Mouse (Mus musculus) heart, embryonic 10.5 days (tissue): ENCODE data around the gene Gpr35. TPM values are rescaled to one million over a fixed set of nuclear protein-coding genes. Genes with fewer than 3 reads are reported as not detected.

Experiments used
- DNase-seq: peaks from one replicate; pipeline ENCODE4 v3.0.0-alpha.2; 2017; ENCODE audit warnings: low spot score
- H3K27ac ChIP-seq: fragments of 300-500 bp; sonication (generic); 2 replicates; pipeline ENCODE4 v1.5.1; 2016; ENCODE audit warnings: mild to moderate bottlenecking
- H3K27me3 ChIP-seq: fragments of 300-500 bp; sonication (generic); 2 replicates; pipeline ENCODE4 v1.6.1; 2016; ENCODE audit warnings: mild to moderate bottlenecking; ENCODE audit not compliant: poor library complexity, insufficient read depth, severe bottlenecking
- H3K36me3 ChIP-seq: fragments of 300-500 bp; sonication (generic); 2 replicates; pipeline ENCODE4 v1.6.1; 2016; ENCODE audit warnings: mild to moderate bottlenecking, moderate library complexity
- H3K4me1 ChIP-seq: fragments of 300-500 bp; sonication (generic); 2 replicates; pipeline ENCODE4 v1.6.1; 2016; ENCODE audit warnings: mild to moderate bottlenecking
- H3K4me3 ChIP-seq: fragments of 300-500 bp; sonication (generic); 2 replicates; pipeline ENCODE4 v1.5.1; 2016; ENCODE audit warnings: mild to moderate bottlenecking, moderate library complexity
- H3K9me3 ChIP-seq: fragments of 300-500 bp; sonication (generic); 2 replicates; pipeline ENCODE4 v1.6.1; 2016; ENCODE audit warnings: mild to moderate bottlenecking, moderate library complexity
- WGBS: fragments of 180-500 bp; shearing (Covaris S2); methylation state at CpG from one replicate; pipeline ENCODE4 v1.1.7; 2016; 5-methylcytosine and 5-hydroxymethylcytosine counted together
- polyA plus RNA-seq: library from polyadenylated mRNA; unstranded; fragments of >200 nt; fragmentation: Nextera tagmentation; extraction: Ambion mirVana; gene quantifications from 2 replicates; pipeline ENCODE4 v1.2.1, GENCODE M21; 2016

Gene Gpr35
- polyA plus RNA-seq, 1 experiment from 2014 or later, result 0.20 TPM

DNA sequence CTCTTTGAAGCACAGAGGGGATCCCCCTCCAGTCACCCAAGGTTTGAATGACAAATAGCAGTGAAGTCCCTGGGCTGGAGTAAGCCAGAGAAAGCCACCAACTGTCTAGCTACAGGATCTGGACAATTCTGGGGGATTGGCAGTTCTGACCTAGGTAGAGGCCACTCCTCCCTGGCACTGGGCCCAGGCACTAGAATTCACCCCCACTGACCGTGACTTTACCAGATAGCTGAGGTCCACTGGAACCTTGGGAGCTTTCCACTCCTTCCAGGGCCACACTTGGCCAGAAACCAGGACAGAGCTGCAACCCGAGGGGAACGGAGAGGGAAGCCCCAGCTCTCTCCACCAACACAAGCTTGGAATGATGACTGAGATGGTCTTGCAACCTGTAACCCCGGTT lies 58.5 kb downstream of the Gpr35 start:
- Histone ChIP-seq H3K36me3 (no peaks in the 10 kb centered on the region), H3K27me3 (peaks cover 19% of the 10 kb centered on the region), H3K4me3 (no peak overlapping the region), H3K4me1 (peaks cover 9% of the 10 kb centered on the region), H3K9me3 (no peaks in the 10 kb centered on the region), H3K27ac (no peak overlapping the region)
- 43% methylated on average over 4 of the region's 4 CpGs for WGBS
- DNase-seq, result no peak

DNA sequence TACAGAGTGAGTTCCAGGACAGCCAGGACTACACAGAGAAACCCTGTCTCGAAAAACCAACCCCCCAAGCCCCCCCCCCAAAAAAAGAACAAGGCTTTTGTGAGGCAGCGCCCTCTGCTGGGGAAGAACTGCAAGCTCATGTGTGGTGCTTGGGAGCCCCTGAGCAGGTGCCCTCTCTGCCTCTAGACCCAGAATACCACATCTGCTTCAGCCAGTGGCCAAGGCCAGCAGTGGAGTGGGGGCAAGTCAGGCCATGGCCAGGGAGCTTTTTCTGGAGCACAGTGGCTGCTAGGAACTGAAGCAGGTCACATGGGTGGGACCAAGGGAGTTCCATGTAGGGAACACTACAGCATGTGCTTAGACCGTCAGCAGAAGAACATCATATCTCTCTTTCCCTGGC lies 60.1 kb downstream of the Gpr35 start:
- Histone ChIP-seq H3K27me3 (peaks cover 19% of the 10 kb centered on the region), H3K36me3 (no peaks in the 10 kb centered on the region), H3K27ac (no peak overlapping the region), H3K9me3 (no peaks in the 10 kb centered on the region), H3K4me1 (peaks cover 9% of the 10 kb centered on the region), H3K4me3 (no peak overlapping the region)
- 36% methylated on average over 3 of the region's 3 CpGs for WGBS
- DNase-seq, result no peak

DNA sequence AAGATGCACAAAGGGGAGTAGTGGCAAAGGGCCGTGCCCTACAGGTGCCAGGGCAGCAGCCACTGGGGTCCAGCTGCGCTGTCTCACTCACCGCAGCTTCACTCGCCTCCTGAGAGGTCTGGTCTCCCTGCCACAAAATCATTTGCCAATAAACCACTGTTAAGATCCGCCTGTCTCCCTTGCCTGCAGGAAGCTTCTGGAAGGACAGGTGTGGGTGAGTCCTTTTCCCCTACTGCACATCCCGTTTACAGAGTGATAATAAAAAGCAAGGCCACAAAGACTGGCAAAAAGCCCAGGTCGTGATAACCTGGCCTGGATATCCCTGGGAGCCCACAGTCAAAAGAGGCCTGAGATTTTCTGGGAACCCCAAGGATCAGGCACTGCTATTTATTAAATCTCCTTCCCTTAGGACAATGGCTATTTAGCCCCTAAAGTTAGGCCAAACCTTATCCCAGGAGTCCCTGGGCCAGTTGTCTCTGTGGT lies 61.5 kb downstream of the Gpr35 start:
- Histone ChIP-seq H3K4me1 (peaks cover 9% of the 10 kb centered on the region), H3K27ac (no peak overlapping the region), H3K36me3 (no peaks in the 10 kb centered on the region), H3K27me3 (peaks cover 10% of the 10 kb centered on the region; the same call in 1 of the 2 replicates), H3K9me3 (no peaks in the 10 kb centered on the region), H3K4me3 (no peak overlapping the region)
- 77% methylated on average over 7 of the region's 7 CpGs for WGBS
- no peak for DNase-seq

- Histone ChIP-seq H3K27me3 (peaks cover 13% of the 10 kb centered on the region; the same call in 1 of the 2 replicates), H3K4me3 (no peak overlapping the region), H3K9me3 (no peaks in the 10 kb centered on the region), H3K27ac (no peak overlapping the region), H3K4me1 (peaks cover 9% of the 10 kb centered on the region), H3K36me3 (no peaks in the 10 kb centered on the region)
- DNase-seq, result no peak
- 70% methylated on average over 4 of the region's 4 CpGs for WGBS
These were observed 62.7 kb downstream of the Gpr35 start for GRCm38 (mm10) chr1:93013367-93013766.

GRCm38 (mm10) chr1:93014460-93014859 lies 63.8 kb downstream of the Gpr35 start:
- Histone ChIP-seq H3K27me3 (peaks cover 18% of the 10 kb centered on the region; the same call in 1 of the 2 replicates), H3K4me1 (peaks cover 1% of the 10 kb centered on the region), H3K36me3 (no peaks in the 10 kb centered on the region), H3K9me3 (no peaks in the 10 kb centered on the region), H3K27ac (no peak overlapping the region), H3K4me3 (no peak overlapping the region)
- peak; percentile 88 for DNase-seq

DNA sequence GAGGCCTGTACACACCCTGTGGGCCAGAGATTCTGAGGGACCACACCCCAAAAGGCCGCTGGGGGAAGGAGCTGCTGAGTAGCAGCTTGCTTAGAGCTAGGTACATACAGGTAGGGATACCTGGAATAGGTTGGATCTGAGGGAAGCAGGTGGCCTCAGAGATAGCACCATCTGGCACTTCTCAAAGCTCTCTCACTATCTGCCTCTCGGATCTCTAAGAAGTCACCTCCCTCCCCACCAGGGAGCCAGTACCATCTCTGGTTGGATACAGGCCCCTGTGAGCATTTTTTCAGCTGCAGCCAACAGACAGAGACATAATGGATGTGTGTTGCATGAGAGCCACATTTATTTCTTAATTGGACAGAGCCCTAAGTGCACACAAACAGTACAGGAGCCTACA lies 64.5 kb downstream of the Gpr35 start:
- H3K9me3 ChIP-seq, result no peaks in the 10 kb centered on the region
- 41% methylated on average over 2 of the region's 2 CpGs for WGBS
- peaks cover 19% of the 10 kb centered on the region; the same call in 1 of the 2 replicates for H3K27me3 ChIP-seq
- H3K4me3 ChIP-seq, result no peak overlapping the region
- H3K27ac ChIP-seq, result no peak overlapping the region
- H3K36me3 ChIP-seq, result no peaks in the 10 kb centered on the region
- H3K4me1 ChIP-seq, result no peaks in the 10 kb centered on the region
- no peak for DNase-seq

DNA sequence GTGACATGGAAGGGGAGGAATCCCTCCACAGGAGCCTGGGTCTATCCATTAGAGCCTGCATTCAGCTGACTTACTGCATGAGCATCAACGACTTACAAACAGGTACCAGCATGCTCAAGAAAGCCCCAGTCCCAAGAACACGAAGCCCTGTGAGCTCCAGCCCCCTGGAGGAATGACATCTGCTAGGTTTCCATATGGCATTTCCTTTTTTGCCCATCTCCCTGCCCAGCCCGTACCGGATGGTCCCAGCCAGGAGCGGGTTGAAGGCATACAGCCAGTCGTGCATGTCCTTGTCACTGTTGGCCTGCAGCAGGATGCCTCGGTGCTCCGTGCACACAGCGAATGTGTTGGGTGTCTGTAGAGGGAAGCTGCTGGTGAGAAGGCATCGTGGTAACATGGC lies 68.1 kb downstream of the Gpr35 start:
- DNase-seq, result no peak
- Histone ChIP-seq H3K4me3 (no peak overlapping the region), H3K4me1 (no peaks in the 10 kb centered on the region), H3K27me3 (peaks cover 43% of the 10 kb centered on the region), H3K36me3 (no peaks in the 10 kb centered on the region), H3K9me3 (no peaks in the 10 kb centered on the region), H3K27ac (no peak overlapping the region)
- 85% methylated on average over 10 of the region's 10 CpGs for WGBS

DNA sequence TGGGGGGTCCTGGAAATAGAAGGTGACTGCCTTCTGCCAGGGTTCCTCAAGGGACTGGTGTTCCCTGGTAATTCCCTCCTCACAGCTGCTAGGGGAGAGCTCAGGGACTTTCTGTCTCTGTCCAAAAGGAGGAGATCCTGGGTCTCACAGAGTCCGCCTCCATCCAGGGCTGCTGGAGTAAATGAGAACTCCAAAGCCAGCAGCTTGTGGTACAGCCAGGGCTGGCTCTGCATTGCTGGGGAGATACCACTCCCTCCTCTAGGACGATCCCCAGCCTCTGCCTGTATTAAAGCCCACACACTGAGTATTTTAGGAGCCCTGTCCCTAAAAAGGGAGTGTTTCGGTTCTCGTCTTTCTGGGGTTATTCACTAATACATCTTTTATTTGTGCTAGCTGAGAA lies 69.9 kb downstream of the Gpr35 start:
- H3K27me3 ChIP-seq, result peaks cover 43% of the 10 kb centered on the region
- WGBS, result 79% methylated on average over 4 of the region's 4 CpGs
- no peak overlapping the region for H3K27ac ChIP-seq
- no peaks in the 10 kb centered on the region for H3K36me3 ChIP-seq
- H3K4me1 ChIP-seq, result no peaks in the 10 kb centered on the region
- H3K4me3 ChIP-seq, result no peak overlapping the region
- DNase-seq, result no peak
- H3K9me3 ChIP-seq, result no peaks in the 10 kb centered on the region

- 0 out of 2 replicates have a peak overlapping the region, but pooled peaks have one; percentile 44 for H3K27ac ChIP-seq
- 75% methylated on average over 8 of the region's 8 CpGs for WGBS
These were observed 75.9 kb downstream of the Gpr35 start for GRCm38 (mm10) chr1:93026600-93026999.

DNA sequence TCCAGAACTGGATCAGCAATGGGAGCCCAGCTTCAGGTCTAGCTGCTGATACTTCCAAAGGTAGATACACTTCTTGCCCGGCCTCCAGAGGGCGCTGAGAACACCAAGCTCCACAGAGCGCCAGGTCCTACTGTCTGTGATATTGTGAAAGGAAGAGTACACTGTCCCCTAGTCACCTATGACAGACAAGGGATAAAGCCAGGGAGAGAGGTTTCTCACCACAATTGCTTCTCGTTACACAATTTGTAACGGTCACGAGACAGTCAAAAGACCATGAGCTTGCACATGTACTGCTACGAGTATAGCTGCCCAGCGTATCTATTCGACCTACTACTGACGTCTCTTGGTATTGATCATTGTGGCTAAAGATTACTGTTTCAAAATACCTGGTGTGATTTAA lies 78.7 kb downstream of the Gpr35 start:
- WGBS, result 94% methylated on average over 10 of the region's 10 CpGs
- Histone ChIP-seq H3K27me3 (no peaks in the 10 kb centered on the region; the same call in 1 of the 2 replicates), H3K9me3 (no peaks in the 10 kb centered on the region), H3K4me3 (no peak overlapping the region), H3K27ac (no peak overlapping the region), H3K36me3 (no peaks in the 10 kb centered on the region), H3K4me1 (peaks cover 20% of the 10 kb centered on the region)
- DNase-seq, result no peak

More at GRCm38 (mm10) chr1:93026600-93026999, 75.9 kb downstream of the Gpr35 start:
- DNase-seq, result no peak
- Histone ChIP-seq H3K36me3 (no peaks in the 10 kb centered on the region), H3K4me3 (no peak overlapping the region), H3K27me3 (peaks cover 20% of the 10 kb centered on the region), H3K9me3 (no peaks in the 10 kb centered on the region), H3K4me1 (no peaks in the 10 kb centered on the region)

DNA sequence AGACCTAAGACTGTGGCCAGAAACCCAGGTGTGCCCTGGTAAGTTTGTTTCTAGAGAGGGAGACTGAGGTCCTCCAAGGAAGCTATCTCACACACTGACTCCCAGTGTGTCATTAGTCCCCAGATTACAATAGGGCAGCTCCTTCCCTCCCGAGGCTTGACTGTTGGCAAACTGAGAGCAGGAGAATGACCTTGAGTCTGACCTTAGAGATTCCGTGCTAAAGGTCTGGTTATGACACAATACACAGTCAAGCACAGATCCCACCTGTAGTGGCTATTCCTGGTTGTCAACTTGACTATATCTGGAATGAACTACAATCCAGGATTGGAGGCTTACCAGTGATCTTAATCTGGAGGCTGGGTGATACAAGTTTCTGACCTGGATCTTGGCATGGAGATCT lies 79.4 kb downstream of the Gpr35 start:
- Histone ChIP-seq H3K36me3 (no peaks in the 10 kb centered on the region), H3K27ac (no peak overlapping the region)
- 68% methylated on average over 2 of the region's 2 CpGs for WGBS

GRCm38 (mm10) chr1:93031199-93031598 lies 80.5 kb downstream of the Gpr35 start:
- Histone ChIP-seq H3K36me3 (no peaks in the 10 kb centered on the region), H3K4me3 (no peak overlapping the region), H3K27me3 (no peaks in the 10 kb centered on the region), H3K9me3 (no peaks in the 10 kb centered on the region), H3K4me1 (peaks cover 27% of the 10 kb centered on the region), H3K27ac (no peak overlapping the region)
- no peak for DNase-seq
- 61% methylated on average over 3 of the region's 3 CpGs for WGBS

More for the DNA sequence above, 79.4 kb downstream of the Gpr35 start:
- H3K4me1 ChIP-seq, result peaks cover 27% of the 10 kb centered on the region
- no peak for DNase-seq
- no peaks in the 10 kb centered on the region for H3K9me3 ChIP-seq
- H3K4me3 ChIP-seq, result no peak overlapping the region
- H3K27me3 ChIP-seq, result no peaks in the 10 kb centered on the region; the same call in 1 of the 2 replicates

DNA sequence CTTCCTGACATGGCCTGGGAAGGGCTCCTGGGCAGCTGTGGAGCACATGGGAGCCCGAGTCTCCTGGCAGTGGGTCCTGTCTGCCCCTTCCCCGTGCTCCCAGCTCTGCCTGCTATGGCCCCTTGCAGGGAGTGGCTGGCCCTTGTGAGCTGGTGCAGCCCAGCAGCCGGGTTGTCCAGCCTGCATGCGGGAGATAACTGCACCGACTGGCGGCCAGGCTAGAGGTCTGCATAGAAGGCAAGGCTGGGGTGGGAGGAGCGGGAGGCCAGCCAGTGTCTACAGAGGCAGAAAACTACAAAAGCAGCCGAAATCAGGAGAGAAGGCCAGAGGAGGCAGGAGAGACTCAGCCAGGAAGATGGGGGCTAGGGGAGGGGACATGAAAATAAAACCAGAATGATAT lies 83.3 kb downstream of the Gpr35 start:
- 29% methylated on average over 8 of the region's 8 CpGs for WGBS
- Histone ChIP-seq H3K9me3 (peaks cover 2% of the 10 kb centered on the region; the same call in 1 of the 2 replicates), H3K27me3 (no peaks in the 10 kb centered on the region), H3K36me3 (no peaks in the 10 kb centered on the region), H3K27ac (peak overlapping the region; percentile 85), H3K4me1 (peaks cover 27% of the 10 kb centered on the region), H3K4me3 (no peak overlapping the region)
- DNase-seq, result peak; percentile 96

DNA sequence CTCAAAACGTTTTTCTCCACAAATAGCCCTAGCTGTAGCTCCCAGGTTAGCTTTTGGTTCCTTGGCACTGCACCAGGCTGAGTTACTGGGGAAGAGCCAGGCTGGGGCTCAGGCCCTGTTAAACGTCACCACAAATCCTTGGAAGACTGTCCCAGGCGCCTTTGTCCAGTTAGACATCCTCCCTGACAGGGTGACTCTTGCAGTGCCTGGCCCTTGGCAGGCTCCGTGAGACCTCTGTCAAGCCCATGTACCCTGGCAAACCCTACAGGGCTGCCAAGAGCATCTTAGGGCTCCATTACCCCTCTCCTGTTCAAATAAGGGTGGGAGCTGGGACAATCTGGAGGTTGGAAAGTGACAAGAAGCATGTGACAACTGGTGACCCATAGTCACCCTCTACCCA lies 85.3 kb downstream of the Gpr35 start:
- Histone ChIP-seq H3K4me1 (peaks cover 27% of the 10 kb centered on the region), H3K27ac (no peak overlapping the region), H3K4me3 (no peak overlapping the region), H3K36me3 (no peaks in the 10 kb centered on the region), H3K9me3 (peaks cover 2% of the 10 kb centered on the region; the same call in 1 of the 2 replicates), H3K27me3 (no peaks in the 10 kb centered on the region)
- 70% methylated on average over 4 of the region's 4 CpGs for WGBS
- no peak for DNase-seq
